Comparison of ENCODE assay signal across 31 mouse cellular contexts in genomic region chr6:70821566-70821965, GRCm38 (mm10). TPM values are rescaled to one million over a fixed set of nuclear protein-coding genes. Genes with fewer than 3 reads are reported as not detected.
A peak's percentile ranks its signal among the peaks of the same experiment; 100 is the strongest.
DNase-seq lines count a peak whose midpoint lies in the region; ATAC-seq lines count a peak whose summit lies in the region.
"Had no signal": no experiment of that assay in that cellular context is flagged by ENCODE, and none has a peak within 500 bp of the region (broad histone marks: within the 10 kb centered on the region; RNA-seq: fewer than 3 reads in every experiment).

No protein-coding gene starts in this region.

- H3K27me3 ChIP-seq in heart, embryonic 10.5 days (ENCODE audit: insufficient read depth, poor library complexity, severe bottlenecking) = no peaks in the 10 kb centered on the region
- no peaks in the 10 kb centered on the region for H3K27me3 ChIP-seq in intestine, embryonic 16.5 days (replicated peaks; ENCODE audit: control insufficient read depth, insufficient read depth, low read length)
- H3K27me3 ChIP-seq in intestine, embryonic 15.5 days (replicated peaks) = no peaks in the 10 kb centered on the region
- H3K27me3 ChIP-seq: CH12.LX; embryonic facial prominence, embryonic 13.5 days; forebrain, embryonic 15.5 days; hindbrain, embryonic 15.5 days; liver, embryonic 12.5 days; megakaryocyte, embryonic 14.5 days; midbrain, embryonic 12.5 days; neural tube, embryonic 12.5 days; stomach, embryonic 15.5 days had no signal

- no peaks in the 10 kb centered on the region for H3K9me3 ChIP-seq in heart, embryonic 10.5 days
- no peaks in the 10 kb centered on the region for H3K9me3 ChIP-seq in intestine, embryonic 16.5 days (ENCODE audit: control insufficient read depth, low read length)
- H3K9me3 ChIP-seq in intestine, embryonic 15.5 days = no peaks in the 10 kb centered on the region
- H3K9me3 ChIP-seq: embryonic facial prominence, embryonic 13.5 days; forebrain, embryonic 10.5 days; forebrain, embryonic 15.5 days; hindbrain, embryonic 15.5 days; liver, embryonic 12.5 days; megakaryocyte, embryonic 14.5 days; midbrain, embryonic 12.5 days; neural tube, embryonic 12.5 days; stomach, embryonic 15.5 days had no signal

- H3K36me3 ChIP-seq in heart, embryonic 10.5 days = no peaks in the 10 kb centered on the region
- no peaks in the 10 kb centered on the region for H3K36me3 ChIP-seq in intestine, embryonic 16.5 days (ENCODE audit: control insufficient read depth, insufficient read depth, low read length)
- no peaks in the 10 kb centered on the region for H3K36me3 ChIP-seq in intestine, embryonic 15.5 days
- H3K36me3 ChIP-seq: embryonic facial prominence, embryonic 13.5 days; forebrain, embryonic 10.5 days; forebrain, embryonic 15.5 days; hindbrain, embryonic 15.5 days; liver, embryonic 12.5 days; midbrain, embryonic 12.5 days; neural tube, embryonic 12.5 days; stomach, embryonic 15.5 days had no signal

- no peak overlapping the region for H3K9ac ChIP-seq in intestine, embryonic 16.5 days (ENCODE audit: low read depth, low read length)
- no peak overlapping the region for H3K9ac ChIP-seq in intestine, embryonic 15.5 days
- H3K9ac ChIP-seq: embryonic facial prominence, embryonic 13.5 days; forebrain, embryonic 15.5 days; hindbrain, embryonic 15.5 days; liver, embryonic 12.5 days; midbrain, embryonic 12.5 days; neural tube, embryonic 12.5 days; stomach, embryonic 15.5 days had no signal

- WGBS in heart, embryonic 10.5 days = 54% methylated on average over 2 of the region's 2 CpGs
- WGBS in intestine, embryonic 16.5 days = 56% methylated on average over 2 of the region's 2 CpGs
- WGBS in intestine, embryonic 15.5 days = 49% methylated on average over 2 of the region's 2 CpGs

- peak overlapping the region; percentile 67 for H3K27ac ChIP-seq in heart, embryonic 10.5 days
- H3K27ac ChIP-seq in intestine, embryonic 16.5 days (ENCODE audit: low read length) = 0 out of 2 replicates have a peak overlapping the region, but pooled peaks have one; percentile 27
- H3K27ac ChIP-seq in intestine, embryonic 15.5 days = no peak overlapping the region
- H3K27ac ChIP-seq: embryonic facial prominence, embryonic 13.5 days; forebrain, embryonic 10.5 days; forebrain, embryonic 15.5 days; hindbrain, embryonic 15.5 days; kidney, postnatal 0 days; liver, embryonic 12.5 days; midbrain, embryonic 12.5 days; neural tube, embryonic 12.5 days; stomach, embryonic 15.5 days had no signal

- peaks cover 17% of the 10 kb centered on the region for H3K4me1 ChIP-seq in heart, embryonic 10.5 days
- peaks cover 4% of the 10 kb centered on the region; the same call in 1 of the 2 replicates for H3K4me1 ChIP-seq in intestine, embryonic 16.5 days (ENCODE audit: control insufficient read depth, insufficient read depth, low read length)
- H3K4me1 ChIP-seq in intestine, embryonic 15.5 days (replicated peaks) = 0 out of 2 replicates have a peak, but pooled peaks cover 7% of the 10 kb centered on the region
- H3K4me1 ChIP-seq: neural tube, embryonic 12.5 days; stomach, embryonic 15.5 days had no signal

- H3K4me2 ChIP-seq in intestine, embryonic 16.5 days (ENCODE audit: low read depth, low read length) = no peak overlapping the region
- H3K4me2 ChIP-seq in intestine, embryonic 15.5 days (replicated peaks) = no peak overlapping the region
- H3K4me2 ChIP-seq: embryonic facial prominence, embryonic 13.5 days; forebrain, embryonic 15.5 days; hindbrain, embryonic 15.5 days; liver, embryonic 12.5 days; midbrain, embryonic 12.5 days; neural tube, embryonic 12.5 days; stomach, embryonic 15.5 days had no signal

- intact Hi-C loops in heart, postnatal 25 days (cut with DNase I) = no loop called here
- intact Hi-C loops in heart, postnatal 10 days (cut with DNase I) = no loop called here

- peak; percentile 49 for ATAC-seq in intestine, embryonic 16.5 days
- ATAC-seq in intestine, embryonic 15.5 days = no peak
- ATAC-seq: activated CD4-positive, CD25-positive, alpha-beta regulatory T cell, adult 4 months; forebrain, embryonic 15.5 days; inflammation-experienced regulatory T-cells, adult 6 months; liver, embryonic 12.5 days; lung, postnatal 0 days had no signal

- peak; percentile 63 to 85 for DNase-seq in adrenal gland, adult (ENCODE audit: inconsistent age in 2 of 2, low spot score in 1 of 2)
- DNase-seq in adrenal gland, postnatal 10 days = no peak
- peak; percentile 76 for DNase-seq in heart, embryonic 10.5 days (ENCODE audit: low spot score)
- no peak for DNase-seq in heart, postnatal 25 days (ENCODE audit: low spot score)
- DNase-seq in heart, postnatal 10 days = peak; percentile 29 to 33
- no peak for DNase-seq in frontal cortex, adult 2 months (ENCODE audit: extremely low spot score in 1 of 2, low spot score in 1 of 2)
- DNase-seq: cerebellum, adult 11-12 months; cerebellum, postnatal 10 days; kidney, adult 8-10 months; kidney, postnatal 4 days; left cerebral cortex, postnatal 4 days; lung, adult 18-20 months; lung, postnatal 4 days; thymus, postnatal 25 days had no signal

- H3K4me3 ChIP-seq in heart, embryonic 10.5 days = no peak overlapping the region
- no peak overlapping the region for H3K4me3 ChIP-seq in intestine, embryonic 16.5 days (ENCODE audit: low read length)
- no peak overlapping the region for H3K4me3 ChIP-seq in intestine, embryonic 15.5 days (replicated peaks)
- H3K4me3 ChIP-seq: embryonic facial prominence, embryonic 13.5 days; forebrain, embryonic 10.5 days; forebrain, embryonic 15.5 days; hindbrain, embryonic 15.5 days; liver, embryonic 12.5 days; megakaryocyte, embryonic 14.5 days; midbrain, embryonic 12.5 days; myocyte; neural tube, embryonic 12.5 days; stomach, embryonic 15.5 days had no signal

RNA-seq across cellular contexts. Expression of gene Eif2ak3, which starts 22.7 kb away (rescaled TPM):
- 10 to 100 TPM; 17.2 to 21.7 TPM for total RNA-seq in adrenal gland, postnatal 10 days (2021)
- 7.3 and 8.2 TPM in 2 replicates for polyA plus RNA-seq in heart, embryonic 10.5 days (2016; fragmentation: Nextera tagmentation; extraction: Ambion mirVana)
- total RNA-seq in heart, postnatal 25 days (2021) = 1 to 10 TPM; 7.9 to 9.3 TPM
- 6.6 and 9.8 TPM in 2 replicates for polyA plus RNA-seq in intestine, embryonic 16.5 days (2015; fragmentation: Nextera tagmentation; extraction: Ambion mirVana)
- polyA plus RNA-seq in intestine, embryonic 15.5 days (2015; fragmentation: Nextera tagmentation; extraction: Ambion mirVana) = 9.7 and 9.9 TPM in 2 replicates
- total RNA-seq in heart, postnatal 10 days (2021) = 10 to 100 TPM; 12.6 to 13.4 TPM
- 16.9 and 17.9 TPM in 2 replicates for polyA plus RNA-seq in frontal cortex, adult 2 months (2012; rRNA removed)

RNA-seq across cellular contexts. Expression of gene Rpia, which starts 29.5 kb away (rescaled TPM):
- total RNA-seq in adrenal gland, postnatal 10 days (2021) = 10 to 100 TPM; 20.2 to 24.9 TPM
- 1.2 and 1.6 TPM in 2 replicates for polyA plus RNA-seq in heart, embryonic 10.5 days (2016; fragmentation: Nextera tagmentation; extraction: Ambion mirVana)
- 10 to 100 TPM; 11.3 to 13.9 TPM for total RNA-seq in heart, postnatal 25 days (2021)
- 4.1 and 4.7 TPM in 2 replicates for polyA plus RNA-seq in intestine, embryonic 16.5 days (2015; fragmentation: Nextera tagmentation; extraction: Ambion mirVana)
- 4.9 and 5.0 TPM in 2 replicates for polyA plus RNA-seq in intestine, embryonic 15.5 days (2015; fragmentation: Nextera tagmentation; extraction: Ambion mirVana)
- 10 to 100 TPM in 1 of 2 experiments, 1 to 10 TPM in 1; 7.4 to 11.1 TPM for total RNA-seq in heart, postnatal 10 days (2021)
- polyA plus RNA-seq in frontal cortex, adult 2 months (2012; rRNA removed) = 15.7 and 16.7 TPM in 2 replicates

Comparison
In these comparisons a context has a peak if more than half of its experiments do, and no peak if none do; other contexts are left out.
1. DNase-seq: peak in adrenal gland, adult (2 of 2), heart, embryonic 10.5 days (single experiment) and heart, postnatal 10 days (2 of 2); none in adrenal gland, postnatal 10 days (single experiment), heart, postnatal 25 days (single experiment) and frontal cortex, adult 2 months (0 of 2).